Mouse (Mus musculus) G1E (cell line): ENCODE measurements around the gene Serpina9.
"Not testable (repeated sequence)": the region's sequence is repeated elsewhere in the genome, so short reads cannot be mapped to it uniquely, and the experiment has no call there.

Source experiments
- CTCF ChIP-seq: IDR thresholded peaks from 2 replicates; pipeline ENCODE4 v1.5.1; 2012; ENCODE audit warnings: low read depth, low read length, inconsistent platforms, mixed read lengths
- GATA1 ChIP-seq: IDR thresholded peaks from 2 replicates; pipeline ENCODE4 v1.6.1; 2012; ENCODE audit warnings: borderline replicate concordance, low read length, inconsistent platforms, mixed read lengths
- POLR2AphosphoS5 ChIP-seq: IDR thresholded peaks from 2 replicates; pipeline ENCODE4 v1.6.1; 2012; ENCODE audit warnings: low read depth, low read length, inconsistent platforms; ENCODE audit not compliant: insufficient replicate concordance

- TF ChIP-seq CTCF, POLR2AphosphoS5, GATA1: not testable (repeated sequence)
Observed at GRCm38 (mm10) chr12:103956555-103956954, 57.0 kb downstream of the Serpina9 start.
